Mouse (Mus musculus): ENCODE results near the gene Nell2. TPM values are rescaled to one million over a fixed set of nuclear protein-coding genes. Genes with fewer than 3 reads are reported as not detected.
A peak's percentile ranks its signal among the peaks of the same experiment; 100 is the strongest.

Gene Nell2
- polyA plus RNA-seq, 1 experiment from 2014 or later, result 1.3 TPM

DNA sequence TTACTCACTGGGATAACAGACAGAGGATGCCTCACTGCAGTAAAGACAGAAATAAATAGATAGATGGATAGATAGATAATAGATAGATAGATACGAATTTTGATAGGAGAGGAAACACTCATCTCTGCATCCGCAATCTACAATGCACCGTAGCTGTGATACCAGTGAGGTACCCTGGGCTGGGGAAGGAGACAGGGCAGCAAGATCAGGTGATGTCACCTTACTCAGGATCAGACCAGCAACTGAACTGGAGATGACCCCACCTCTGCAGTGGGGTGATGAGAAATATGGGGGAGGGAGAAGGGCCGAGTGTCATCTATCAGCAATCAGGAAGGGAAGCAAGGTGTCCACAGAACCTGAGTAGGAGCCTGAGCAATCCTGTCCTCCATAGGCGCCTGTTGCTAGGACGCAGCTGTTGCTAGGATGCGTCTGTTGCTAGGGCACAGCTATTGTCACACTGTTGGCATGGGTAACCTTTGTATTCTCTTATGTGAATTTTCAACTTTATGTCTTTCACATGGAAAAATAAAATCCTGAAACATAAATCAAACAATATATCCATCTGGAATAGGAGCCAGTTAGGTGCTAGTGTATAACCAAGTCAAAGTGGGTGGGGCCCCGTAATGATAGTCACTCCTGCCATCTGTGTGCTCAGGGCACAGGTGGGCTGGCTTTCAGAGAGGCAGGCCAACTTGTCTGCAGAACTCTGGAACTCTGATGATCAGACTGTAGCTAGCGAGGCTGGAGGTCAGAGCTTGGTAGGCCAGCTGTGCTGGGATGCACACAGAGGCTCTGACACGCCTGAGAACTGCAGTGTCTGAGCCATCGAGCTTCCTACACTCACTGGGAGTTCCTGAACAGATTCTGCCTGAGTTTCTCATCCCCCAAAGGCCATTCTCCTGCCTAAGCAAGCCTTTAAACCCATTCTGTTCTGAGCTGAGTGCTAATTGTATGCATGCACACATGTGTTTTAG lies 193.7 kb downstream of the Nell2 start:
- no peak overlapping the region for H3K27ac ChIP-seq (ENCODE audit: low read depth)
- H3K27me3 ChIP-seq (ENCODE audit: insufficient read depth, low read length), result no peaks in the 10 kb centered on the region
- H3K9me3 ChIP-seq (ENCODE audit: low read depth, low read length), result no peaks in the 10 kb centered on the region
- no peaks in the 10 kb centered on the region for H3K36me3 ChIP-seq (ENCODE audit: insufficient read depth)
- 78% methylated on average over 11 of the region's 11 CpGs for WGBS
- ATAC-seq (ENCODE audit: insufficient read depth) (no peak), DNase-seq (no peak)
- H3K4me3 ChIP-seq (ENCODE audit: low read depth, low read length), result no peak overlapping the region
- H3K9ac ChIP-seq, result no peak overlapping the region
- TF ChIP-seq CTCF (IDR thresholded peaks at IDR 0.05; ENCODE audit: low read depth), result no peak
- no peak overlapping the region for H3K4me2 ChIP-seq
- no peaks in the 10 kb centered on the region for H3K4me1 ChIP-seq (ENCODE audit: insufficient read depth)

DNA sequence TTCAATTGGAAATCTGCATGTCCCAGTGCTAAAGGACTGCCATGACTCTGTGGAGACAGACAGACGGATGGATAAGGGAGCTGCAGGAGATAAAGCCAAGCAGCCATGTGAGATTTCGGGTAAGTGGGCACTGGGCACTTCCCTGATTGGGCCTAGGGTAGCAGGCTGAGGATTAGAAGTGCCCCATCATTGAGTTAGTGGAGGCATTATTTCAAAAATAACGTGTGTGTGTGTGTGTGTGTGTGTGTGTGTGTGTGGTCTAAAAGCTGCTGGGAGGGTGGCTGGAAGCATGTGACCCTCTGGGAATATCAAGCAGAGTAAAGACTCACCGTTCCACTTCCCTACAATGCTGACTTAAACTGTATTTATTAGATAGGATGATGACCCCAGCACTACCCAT lies 195.1 kb downstream of the Nell2 start:
- Histone ChIP-seq H3K9ac (no peak overlapping the region), H3K4me1 (ENCODE audit: insufficient read depth) (no peaks in the 10 kb centered on the region), H3K9me3 (ENCODE audit: low read depth, low read length) (no peaks in the 10 kb centered on the region), H3K27ac (ENCODE audit: low read depth) (no peak overlapping the region), H3K4me2 (no peak overlapping the region), H3K36me3 (ENCODE audit: insufficient read depth) (no peaks in the 10 kb centered on the region), H3K27me3 (ENCODE audit: insufficient read depth, low read length) (no peaks in the 10 kb centered on the region), H3K4me3 (ENCODE audit: low read depth, low read length) (no peak overlapping the region)
- 68% methylated on average over 4 of the region's 4 CpGs for WGBS
- no peak for DNase-seq
- ATAC-seq (ENCODE audit: insufficient read depth), result no peak
- TF ChIP-seq CTCF (IDR thresholded peaks at IDR 0.05; ENCODE audit: low read depth), result no peak

DNA sequence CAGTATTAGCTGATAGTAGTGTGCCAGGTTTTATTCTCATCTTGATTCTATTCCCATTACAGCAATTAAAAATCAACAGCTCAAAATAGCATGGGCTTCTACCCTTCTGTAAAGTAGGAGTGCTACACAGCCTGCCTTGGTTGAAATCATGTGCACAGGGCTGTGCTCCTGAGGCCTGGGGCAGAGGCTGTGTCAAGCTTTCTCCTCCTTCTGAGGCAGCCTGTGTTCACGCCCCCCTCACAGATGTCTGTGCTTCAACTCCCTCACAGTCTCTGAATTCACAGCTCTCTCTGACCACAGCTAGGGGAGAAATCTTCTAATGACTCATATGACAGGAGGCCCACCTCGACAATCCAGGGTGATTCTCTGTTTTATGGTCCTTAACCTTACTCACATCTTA lies 197.4 kb downstream of the Nell2 start:
- no peak for ATAC-seq (ENCODE audit: insufficient read depth)
- Histone ChIP-seq H3K27me3 (ENCODE audit: insufficient read depth, low read length) (no peaks in the 10 kb centered on the region), H3K27ac (ENCODE audit: low read depth) (no peak overlapping the region), H3K36me3 (ENCODE audit: insufficient read depth) (no peaks in the 10 kb centered on the region), H3K4me3 (ENCODE audit: low read depth, low read length) (no peak overlapping the region), H3K4me1 (ENCODE audit: insufficient read depth) (no peaks in the 10 kb centered on the region), H3K4me2 (no peak overlapping the region), H3K9ac (no peak overlapping the region), H3K9me3 (ENCODE audit: low read depth, low read length) (no peaks in the 10 kb centered on the region)
- WGBS, result 55% methylated on average over 2 of the region's 2 CpGs
- TF ChIP-seq CTCF (IDR thresholded peaks at IDR 0.05; ENCODE audit: low read depth), result no peak
- no peak for DNase-seq

DNA sequence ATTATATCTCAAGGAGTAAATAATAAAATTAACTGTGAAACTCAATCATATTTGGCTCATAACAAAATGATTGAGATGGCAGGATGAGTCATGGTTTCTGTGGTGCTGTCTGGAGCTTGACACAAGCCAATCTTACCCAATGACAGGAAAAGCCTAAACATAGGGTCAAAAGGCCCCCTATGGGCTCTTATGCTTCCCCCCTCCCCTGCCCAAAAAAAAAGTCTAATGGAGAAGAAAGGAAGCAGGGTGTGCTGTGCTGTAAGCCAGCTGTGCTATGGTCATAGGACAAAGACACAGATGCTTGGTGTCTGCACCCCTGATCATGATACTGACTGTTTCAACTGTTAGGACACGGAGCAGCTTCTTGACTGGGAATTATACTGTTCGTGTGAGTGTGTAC lies 205.6 kb downstream of the Nell2 start:
- WGBS, result 55% methylated on average over 2 of the region's 2 CpGs
- H3K9ac ChIP-seq, result no peak overlapping the region
- no peak overlapping the region for H3K4me3 ChIP-seq (ENCODE audit: low read depth, low read length)
- no peaks in the 10 kb centered on the region for H3K9me3 ChIP-seq (ENCODE audit: low read depth, low read length)
- H3K4me1 ChIP-seq (ENCODE audit: insufficient read depth), result no peaks in the 10 kb centered on the region
- ATAC-seq (ENCODE audit: insufficient read depth), result peak; percentile 47; the same call in 1 of the 2 replicates
- H3K27ac ChIP-seq (ENCODE audit: low read depth), result no peak overlapping the region
- TF ChIP-seq CTCF (IDR thresholded peaks at IDR 0.05; ENCODE audit: low read depth), result no peak
- no peaks in the 10 kb centered on the region for H3K36me3 ChIP-seq (ENCODE audit: insufficient read depth)
- no peak overlapping the region for H3K4me2 ChIP-seq
- peak; percentile 18 for DNase-seq
- H3K27me3 ChIP-seq (ENCODE audit: insufficient read depth, low read length), result no peaks in the 10 kb centered on the region

DNA sequence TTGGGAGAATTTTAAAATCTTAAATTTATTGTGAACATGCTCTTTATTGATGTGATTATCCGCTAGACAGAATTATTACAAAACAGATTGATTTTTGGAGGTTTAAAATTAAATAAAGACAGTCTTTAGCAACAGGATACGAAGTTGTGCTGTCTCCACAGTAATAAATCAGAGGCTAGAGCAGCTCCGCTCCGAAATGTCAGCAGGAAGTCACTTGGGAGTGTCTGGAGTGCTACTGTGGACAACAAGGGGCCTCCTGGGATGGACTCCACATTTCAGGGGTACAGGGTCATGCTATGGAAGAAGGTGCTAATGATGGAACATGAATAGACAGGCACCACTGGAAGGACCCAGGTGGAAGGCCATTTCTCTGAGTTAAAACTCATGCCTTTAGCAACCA lies 211.7 kb downstream of the Nell2 start:
- no peak for TF ChIP-seq CTCF (IDR thresholded peaks at IDR 0.05; ENCODE audit: low read depth)
- no peak overlapping the region for H3K9ac ChIP-seq
- 46% methylated on average over 4 of the region's 4 CpGs for WGBS
- ATAC-seq (ENCODE audit: insufficient read depth) (no peak), DNase-seq (no peak)
- H3K4me1 ChIP-seq (ENCODE audit: insufficient read depth), result no peaks in the 10 kb centered on the region
- no peaks in the 10 kb centered on the region for H3K27me3 ChIP-seq (ENCODE audit: insufficient read depth, low read length)
- H3K4me2 ChIP-seq, result no peak overlapping the region
- no peaks in the 10 kb centered on the region for H3K36me3 ChIP-seq (ENCODE audit: insufficient read depth)
- H3K9me3 ChIP-seq (ENCODE audit: low read depth, low read length), result no peaks in the 10 kb centered on the region
- H3K4me3 ChIP-seq (ENCODE audit: low read depth, low read length), result no peak overlapping the region
- no peak overlapping the region for H3K27ac ChIP-seq (ENCODE audit: low read depth)

DNA sequence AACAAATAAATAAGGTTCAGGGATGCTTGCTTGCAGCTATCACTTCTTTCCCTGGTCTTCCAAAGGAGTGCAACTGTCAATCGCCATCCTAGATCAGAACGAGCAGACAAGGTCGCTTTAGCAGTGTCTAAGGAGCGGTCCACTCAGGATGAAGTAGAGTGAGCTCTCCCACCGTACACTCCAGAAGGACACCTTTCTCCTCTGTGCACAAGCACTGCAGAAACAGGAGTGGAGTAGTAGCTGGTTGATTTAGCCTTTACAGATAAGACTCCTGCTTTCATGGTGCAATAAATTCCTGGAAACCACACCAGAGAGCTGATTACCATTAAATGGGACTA lies 213.6 kb downstream of the Nell2 start:
- no peak for TF ChIP-seq CTCF (IDR thresholded peaks at IDR 0.05; ENCODE audit: low read depth)
- H3K4me1 ChIP-seq (ENCODE audit: insufficient read depth), result no peaks in the 10 kb centered on the region
- no peak overlapping the region for H3K27ac ChIP-seq (ENCODE audit: low read depth)
- ATAC-seq (ENCODE audit: insufficient read depth), result no peak
- 90% methylated on average over 5 of the region's 5 CpGs for WGBS
- no peaks in the 10 kb centered on the region for H3K27me3 ChIP-seq (ENCODE audit: insufficient read depth, low read length)
- no peak overlapping the region for H3K4me3 ChIP-seq (ENCODE audit: low read depth, low read length)
- no peaks in the 10 kb centered on the region for H3K36me3 ChIP-seq (ENCODE audit: insufficient read depth)
- H3K9ac ChIP-seq, result no peak overlapping the region
- no peak overlapping the region for H3K4me2 ChIP-seq
- DNase-seq, result no peak
- no peaks in the 10 kb centered on the region for H3K9me3 ChIP-seq (ENCODE audit: low read depth, low read length)

DNA sequence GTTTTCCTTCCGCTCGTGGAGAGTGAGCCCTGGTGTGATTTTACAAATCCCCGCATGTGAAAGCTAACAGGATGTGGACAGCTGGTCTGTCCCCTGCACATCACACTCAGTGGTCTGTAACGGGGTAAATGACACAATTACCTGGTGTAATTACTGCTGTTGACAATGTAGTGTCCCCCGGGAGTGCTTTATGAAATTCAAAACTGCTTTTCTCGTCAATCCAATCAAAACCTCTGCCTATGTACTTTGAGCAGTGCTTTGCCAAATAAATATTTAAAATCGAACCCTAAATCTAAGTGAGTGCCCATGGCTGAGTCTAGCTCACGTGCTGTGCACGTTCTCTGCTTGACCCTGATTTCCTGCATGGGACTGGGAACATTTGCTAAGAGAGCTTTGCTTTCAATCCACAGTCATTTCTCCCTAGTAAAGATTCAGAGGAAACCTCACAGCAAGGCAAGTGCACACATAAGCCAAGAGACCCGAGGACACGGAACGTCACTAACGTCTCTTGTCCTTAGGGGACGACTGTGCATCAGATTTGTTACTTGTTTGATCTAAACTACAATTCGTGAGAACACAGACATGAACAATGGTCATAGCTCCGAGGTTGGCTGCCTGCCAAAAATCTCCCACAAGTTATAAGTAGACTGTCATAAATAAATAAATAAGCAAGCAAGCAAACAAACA lies 214.1 kb downstream of the Nell2 start:
- no peak for TF ChIP-seq CTCF (IDR thresholded peaks at IDR 0.05; ENCODE audit: low read depth)
- no peak overlapping the region for H3K4me2 ChIP-seq
- 55% methylated on average over 16 of the region's 16 CpGs for WGBS
- no peak overlapping the region for H3K9ac ChIP-seq
- H3K4me3 ChIP-seq (ENCODE audit: low read depth, low read length), result no peak overlapping the region
- H3K4me1 ChIP-seq (ENCODE audit: insufficient read depth), result no peaks in the 10 kb centered on the region
- H3K9me3 ChIP-seq (ENCODE audit: low read depth, low read length), result no peaks in the 10 kb centered on the region
- no peaks in the 10 kb centered on the region for H3K27me3 ChIP-seq (ENCODE audit: insufficient read depth, low read length)
- no peaks in the 10 kb centered on the region for H3K36me3 ChIP-seq (ENCODE audit: insufficient read depth)
- H3K27ac ChIP-seq (ENCODE audit: low read depth), result no peak overlapping the region
- peak; percentile 34 for DNase-seq
- no peak for ATAC-seq (ENCODE audit: insufficient read depth)
